Mouse (Mus musculus): ENCODE data around the gene Card6. TPM values are rescaled to one million over a fixed set of nuclear protein-coding genes. Genes with fewer than 3 reads are reported as not detected.

Gene Card6
- polyA plus RNA-seq (2014; fragmentation: Illumina TruSeq; extraction: RNeasy Lipid Tissue Mini Kit (QIAGEN cat#74804); ENCODE audit: low read depth, low replicate concordance): 6.0 TPM

DNA sequence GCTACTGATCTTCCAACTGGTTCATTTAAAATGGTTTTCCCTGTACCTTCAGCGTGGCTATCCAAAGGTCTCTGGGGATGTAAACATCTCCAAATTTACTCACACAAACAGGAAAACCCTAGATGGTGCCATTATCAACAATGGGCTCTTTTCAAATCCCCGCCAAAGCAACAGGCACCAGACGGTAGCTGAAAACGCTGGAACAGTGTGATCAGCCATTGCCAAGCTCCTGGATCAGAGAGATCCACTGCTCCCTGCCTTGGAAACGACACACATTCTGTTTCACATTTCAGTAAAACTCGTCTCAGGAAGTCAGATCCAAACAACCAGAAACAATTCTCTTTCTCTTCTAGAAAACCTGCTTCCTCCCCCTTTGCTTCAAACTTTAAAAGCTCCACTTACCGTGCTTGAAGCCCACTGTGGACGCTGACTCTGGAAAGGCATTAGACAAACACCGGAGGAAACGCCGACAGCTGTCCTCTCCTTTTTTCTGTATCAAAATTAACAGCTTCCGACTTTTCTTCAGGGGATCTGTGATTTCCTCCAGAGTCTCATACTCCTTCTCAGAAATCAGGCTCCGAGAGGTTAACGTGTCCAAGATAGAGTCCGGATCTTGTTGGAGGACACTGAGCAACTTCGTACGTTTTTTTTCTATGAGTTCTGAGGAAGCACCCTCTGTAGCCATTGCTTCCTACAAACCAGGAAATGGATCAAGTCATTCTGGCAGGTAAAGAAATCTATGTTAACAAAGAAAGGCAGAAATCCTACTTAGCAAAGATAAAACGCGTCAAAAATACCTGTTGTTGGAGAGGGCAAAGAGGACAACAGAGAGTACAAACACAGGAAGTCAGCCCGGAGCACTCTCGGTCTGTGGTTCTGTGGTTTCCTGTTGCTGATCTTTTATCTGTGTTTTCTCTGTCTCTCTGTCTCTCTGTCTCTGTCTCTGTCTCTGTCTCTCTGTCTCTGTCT lies at the start of gene Card6:
Card6 (minus strand) TSS at position 854 of the 969 bp plus-strand sequence.

DNA sequence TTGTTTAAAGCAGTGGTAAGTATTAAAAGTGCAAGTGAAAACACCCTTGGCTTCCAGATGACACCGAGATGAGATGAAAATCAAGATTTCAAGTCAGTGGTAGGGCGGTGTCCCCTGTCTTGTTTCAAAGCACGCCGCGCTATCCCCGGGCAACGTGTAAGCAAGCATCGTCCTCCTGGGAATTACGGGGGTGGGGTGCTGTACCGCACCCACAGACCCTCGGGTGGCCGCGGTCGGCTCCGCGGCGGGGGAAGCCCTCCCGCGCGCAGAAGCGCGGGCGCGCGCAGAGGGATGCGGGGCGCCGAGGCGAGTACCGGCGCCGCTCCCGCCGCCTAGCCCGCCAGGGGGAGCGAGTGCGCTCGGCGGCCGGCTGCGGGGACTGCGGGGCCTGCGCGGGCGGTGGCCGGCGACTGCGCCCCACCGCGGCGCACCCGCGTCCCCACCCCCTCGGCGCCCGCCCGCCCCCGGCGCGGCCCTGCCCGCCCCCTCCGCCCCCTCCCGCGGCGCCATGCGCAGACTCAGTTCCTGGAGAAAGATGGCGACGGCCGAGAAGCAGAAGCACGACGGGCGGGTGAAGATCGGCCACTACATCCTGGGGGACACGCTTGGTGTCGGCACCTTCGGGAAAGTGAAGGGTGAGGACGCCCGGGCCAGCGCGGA lies 35.2 kb upstream of the Card6 start, which contains the start of gene Prkaa1:
Prkaa1 (plus strand) TSS at position 501 of the 660 bp plus-strand sequence.

GRCm38 (mm10) chr15:5116270-5117030 lies 8.1 kb upstream of the Card6 start, which contains the start of gene Rpl37:
Rpl37 (plus strand) TSS chr15:5116645.

GRCm38 (mm10) chr15:5063635-5064034 lies 44.7 kb downstream of the Card6 start, which contains the start of gene C7:
C7 (minus strand) TSS chr15:5063740.

Other genes starting within 250 kb of the Card6 start
- gene Mroh2b, start 209.8 kb downstream of the Card6 start, polyA plus RNA-seq (2014; fragmentation: Illumina TruSeq; extraction: RNeasy Lipid Tissue Mini Kit (QIAGEN cat#74804); ENCODE audit: low read depth, low replicate concordance): not detected
- gene C7, start 44.8 kb downstream of the Card6 start, polyA plus RNA-seq (2014; fragmentation: Illumina TruSeq; extraction: RNeasy Lipid Tissue Mini Kit (QIAGEN cat#74804); ENCODE audit: low read depth, low replicate concordance): 12.1 TPM
- 17.3 TPM for gene Rpl37, start 8.1 kb upstream of the Card6 start, polyA plus RNA-seq (2014; fragmentation: Illumina TruSeq; extraction: RNeasy Lipid Tissue Mini Kit (QIAGEN cat#74804); ENCODE audit: low read depth, low replicate concordance)
- 51.0 TPM for gene Prkaa1, start 35.3 kb upstream of the Card6 start, polyA plus RNA-seq (2014; fragmentation: Illumina TruSeq; extraction: RNeasy Lipid Tissue Mini Kit (QIAGEN cat#74804); ENCODE audit: low read depth, low replicate concordance)
- 69.7 TPM for gene Ttc33, start 77.0 kb upstream of the Card6 start, polyA plus RNA-seq (2014; fragmentation: Illumina TruSeq; extraction: RNeasy Lipid Tissue Mini Kit (QIAGEN cat#74804); ENCODE audit: low read depth, low replicate concordance)
- gene Ptger4, start 135.6 kb upstream of the Card6 start, polyA plus RNA-seq (2014; fragmentation: Illumina TruSeq; extraction: RNeasy Lipid Tissue Mini Kit (QIAGEN cat#74804); ENCODE audit: low read depth, low replicate concordance): 3.6 TPM